Mouse (Mus musculus) monocyte, adult 5-6 weeks (primary cell): Measurements from ENCODE around the gene Ano8. TPM values are rescaled to one million over a fixed set of nuclear protein-coding genes. Genes with fewer than 3 reads are reported as not detected.

Source experiments
- ATAC-seq: fragments of 153-309, 156-312 bp; replicated peaks from 2 replicates; pipeline ENCODE4 v1.8.0; 2017; ENCODE audit warnings: mild to moderate bottlenecking; ENCODE audit not compliant: low TSS enrichment, insufficient number of reproducible peaks, severe bottlenecking, poor library complexity, low FRiP score
- total RNA-seq: library from RNA; stranded (forward); fragments of 200-1000, 200-491, 200-594 nt; gene quantifications from 3 replicates; pipeline ENCODE4 v1.2.3, GENCODE M21; 2017

Ano8 gene
- total RNA-seq, 1 experiment from 2014 or later: 8.5 TPM

DNA sequence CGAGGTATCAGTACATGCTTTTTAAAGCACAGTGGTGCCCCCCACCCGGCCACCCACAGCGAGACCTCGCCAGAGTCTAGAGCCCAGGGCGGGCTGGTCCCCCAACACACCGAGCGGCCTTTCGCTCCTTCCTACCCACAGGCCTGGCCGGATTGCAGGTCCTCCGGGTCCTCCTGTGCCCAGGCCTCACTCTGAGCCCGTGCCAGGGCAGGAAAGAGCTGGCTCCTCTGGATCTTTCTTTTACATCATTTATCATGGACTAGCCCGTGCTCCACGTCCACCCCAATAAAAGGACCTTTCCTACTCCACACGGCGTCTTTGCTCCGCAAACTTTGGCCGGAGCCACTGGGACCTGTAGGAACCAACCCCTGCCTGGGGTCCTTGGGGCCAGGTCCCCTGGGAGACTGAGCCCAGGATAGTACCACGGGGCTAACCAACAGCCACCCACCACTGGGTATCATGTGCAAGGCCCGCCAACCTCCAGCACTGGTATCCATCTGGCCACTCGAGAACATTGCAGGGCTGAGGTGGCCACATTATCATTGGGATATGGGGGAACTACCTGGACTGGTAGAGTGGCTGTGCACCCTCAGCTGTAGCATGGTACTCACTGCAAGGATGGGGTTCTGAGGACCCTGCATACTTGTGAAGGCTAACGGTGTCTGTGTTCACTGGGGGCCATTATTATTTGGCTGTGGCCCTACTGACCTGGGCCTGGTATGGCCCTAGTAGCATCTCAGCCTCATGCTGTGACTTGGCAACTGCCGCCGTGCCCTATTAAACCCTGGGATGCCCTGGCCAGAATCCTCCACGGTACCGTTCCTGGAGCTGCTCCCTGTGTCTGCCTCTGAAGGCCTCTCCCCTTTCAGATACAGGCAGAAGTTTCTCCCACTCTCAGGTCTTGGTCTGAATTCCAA lies 10.7 kb downstream of the Ano8 start:
- ATAC-seq: no peak

- no peak for ATAC-seq
Observed at GRCm38 (mm10) chr8:71474344-71474743, 11.4 kb downstream of the Ano8 start.

DNA sequence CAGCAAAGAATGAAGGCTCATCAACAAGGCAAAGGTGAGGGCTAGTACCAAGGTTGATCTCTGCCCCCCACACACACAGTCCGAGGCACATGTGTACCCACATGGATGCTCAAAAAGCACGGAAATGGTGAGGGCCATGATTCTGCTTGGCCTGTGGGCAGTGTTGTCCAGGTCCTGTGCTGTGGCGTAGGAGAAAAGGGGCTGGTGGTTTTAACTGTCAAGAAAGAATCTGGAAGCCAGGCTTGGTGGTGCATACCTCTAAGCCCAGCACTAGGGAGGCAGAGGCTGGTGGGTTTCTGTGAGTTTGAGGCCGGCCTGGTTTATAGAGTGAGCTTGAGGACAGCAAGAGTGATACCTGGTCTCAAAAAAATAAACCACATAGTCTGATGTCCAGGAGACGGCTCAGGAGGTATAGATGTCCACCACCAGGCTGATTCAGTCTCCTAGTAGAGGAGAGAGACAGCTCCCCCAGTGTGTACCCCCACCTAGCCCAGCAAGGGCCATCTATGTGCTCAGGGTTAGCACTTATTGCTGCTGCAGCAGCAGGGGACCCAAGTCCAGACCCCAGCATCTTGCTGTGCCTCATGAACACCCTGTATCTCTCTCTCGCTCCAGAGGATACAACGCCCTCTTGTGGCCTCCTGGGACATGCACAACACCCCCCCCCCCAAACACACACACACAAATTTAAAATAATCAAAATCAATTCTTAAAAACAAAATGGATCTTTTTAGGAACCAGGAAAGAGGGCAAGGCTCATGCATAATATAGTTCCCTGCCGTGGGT lies 13.0 kb downstream of the Ano8 start:
- ATAC-seq: no peak

- no peak for ATAC-seq
Observed at GRCm38 (mm10) chr8:71471861-71472260, 13.9 kb downstream of the Ano8 start.

GRCm38 (mm10) chr8:71470913-71471255 lies 14.9 kb downstream of the Ano8 start:
- ATAC-seq: no peak

DNA sequence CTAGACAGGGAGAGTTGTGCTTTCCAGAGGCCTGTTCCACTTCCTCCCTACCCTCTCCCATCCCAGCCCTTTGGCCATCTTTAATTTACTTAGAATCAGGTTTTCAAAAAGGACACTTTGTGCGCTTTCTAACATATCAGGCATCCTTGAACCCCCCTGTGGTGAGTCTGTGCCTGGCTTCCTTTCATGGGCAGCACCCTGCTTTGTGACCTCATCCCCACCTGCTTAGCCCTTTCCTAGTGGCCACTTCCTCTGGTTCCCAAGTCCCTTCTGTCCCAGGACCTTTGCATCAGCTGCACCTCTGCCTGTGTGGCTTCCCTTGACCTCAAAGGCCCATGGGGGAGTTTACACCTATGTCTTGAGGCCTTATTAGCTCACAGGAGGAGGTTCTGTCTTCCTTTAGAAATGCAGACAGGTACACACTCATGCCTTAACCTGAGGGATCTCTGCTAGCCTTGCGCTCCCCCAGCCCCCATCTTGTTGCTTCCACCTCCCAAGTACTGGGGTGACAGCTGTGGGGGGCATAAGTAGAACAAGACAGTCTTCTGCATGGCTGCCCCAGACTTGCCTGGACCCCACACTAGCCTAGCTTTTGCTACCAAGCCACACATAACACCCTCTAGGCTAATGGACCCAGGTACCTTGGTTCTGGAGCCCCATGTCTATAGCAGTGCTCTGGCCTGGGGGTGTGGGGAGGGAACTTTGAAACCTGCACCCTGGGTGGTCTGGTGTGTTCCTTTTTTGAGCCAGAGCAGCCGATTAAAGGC lies 15.4 kb downstream of the Ano8 start:
- no peak for ATAC-seq

DNA sequence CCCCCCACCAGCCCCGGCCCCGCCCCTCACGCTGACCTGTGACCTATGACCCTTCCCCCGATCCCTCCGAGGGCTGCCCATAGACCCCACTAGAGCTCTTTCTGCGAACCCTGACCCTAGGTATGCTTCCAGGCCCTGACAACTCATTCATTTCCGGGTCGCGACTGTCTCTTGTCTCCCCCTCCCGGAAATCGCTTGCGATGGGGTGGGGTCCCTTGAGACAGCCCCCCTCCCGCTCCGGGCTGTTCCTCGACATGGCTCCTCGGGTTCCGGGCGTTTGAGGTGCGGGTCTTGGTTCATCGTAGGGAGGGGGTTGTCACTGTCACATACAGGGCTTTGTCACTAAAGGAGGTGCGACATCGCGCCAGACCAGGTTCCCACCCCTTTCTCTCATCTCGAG lies 16.4 kb downstream of the Ano8 start:
- ATAC-seq: no peak

- peak; percentile 75 for ATAC-seq
Observed at GRCm38 (mm10) chr8:71468916-71469315, 16.8 kb downstream of the Ano8 start, which contains the start of gene Dda1. Gene Dda1, plus strand, starts transcription at chr8:71469199.

GRCm38 (mm10) chr8:71468001-71468400 lies 17.8 kb downstream of the Ano8 start:
- ATAC-seq: no peak

- no peak for ATAC-seq
Observed at GRCm38 (mm10) chr8:71467201-71467600, 18.6 kb downstream of the Ano8 start.

DNA sequence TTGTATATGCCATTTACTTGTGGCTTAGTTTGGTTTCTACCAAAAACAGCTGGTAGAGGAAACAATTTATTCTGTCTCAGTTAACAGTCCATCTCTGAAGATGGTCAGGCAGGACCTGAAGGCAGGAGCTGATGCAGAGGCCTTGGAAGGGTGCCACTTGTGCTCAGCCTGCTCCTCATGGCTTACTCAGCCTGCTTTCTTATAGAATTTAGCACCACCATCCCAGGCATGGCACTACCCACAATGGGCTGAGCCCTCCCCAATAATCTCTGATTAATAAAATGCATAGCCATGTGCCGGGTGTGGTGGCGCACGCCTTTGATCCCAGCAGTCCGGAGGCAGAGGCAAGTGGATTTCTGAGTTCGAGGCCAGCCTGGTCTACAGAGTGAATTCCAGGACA lies 19.6 kb downstream of the Ano8 start:
- no peak for ATAC-seq

DNA sequence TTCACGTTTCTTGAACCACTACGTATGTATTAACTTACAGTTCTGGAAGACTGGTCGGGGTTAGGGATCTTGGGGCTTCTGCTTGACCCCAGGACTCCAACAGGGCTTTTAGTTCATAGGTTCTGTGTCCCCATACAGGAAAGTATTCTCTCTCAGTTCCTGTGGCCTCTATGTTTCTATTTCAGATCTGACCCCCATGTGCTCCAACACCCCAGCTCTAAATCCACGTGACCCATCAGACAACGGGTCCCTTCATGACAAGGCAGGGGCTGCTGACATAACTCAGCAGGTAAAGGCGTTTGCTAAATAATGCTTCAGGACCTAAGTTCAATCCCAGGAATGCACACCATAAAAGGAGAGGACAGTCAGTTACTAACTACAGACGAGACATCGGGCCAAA lies 20.0 kb downstream of the Ano8 start:
- no peak for ATAC-seq

DNA sequence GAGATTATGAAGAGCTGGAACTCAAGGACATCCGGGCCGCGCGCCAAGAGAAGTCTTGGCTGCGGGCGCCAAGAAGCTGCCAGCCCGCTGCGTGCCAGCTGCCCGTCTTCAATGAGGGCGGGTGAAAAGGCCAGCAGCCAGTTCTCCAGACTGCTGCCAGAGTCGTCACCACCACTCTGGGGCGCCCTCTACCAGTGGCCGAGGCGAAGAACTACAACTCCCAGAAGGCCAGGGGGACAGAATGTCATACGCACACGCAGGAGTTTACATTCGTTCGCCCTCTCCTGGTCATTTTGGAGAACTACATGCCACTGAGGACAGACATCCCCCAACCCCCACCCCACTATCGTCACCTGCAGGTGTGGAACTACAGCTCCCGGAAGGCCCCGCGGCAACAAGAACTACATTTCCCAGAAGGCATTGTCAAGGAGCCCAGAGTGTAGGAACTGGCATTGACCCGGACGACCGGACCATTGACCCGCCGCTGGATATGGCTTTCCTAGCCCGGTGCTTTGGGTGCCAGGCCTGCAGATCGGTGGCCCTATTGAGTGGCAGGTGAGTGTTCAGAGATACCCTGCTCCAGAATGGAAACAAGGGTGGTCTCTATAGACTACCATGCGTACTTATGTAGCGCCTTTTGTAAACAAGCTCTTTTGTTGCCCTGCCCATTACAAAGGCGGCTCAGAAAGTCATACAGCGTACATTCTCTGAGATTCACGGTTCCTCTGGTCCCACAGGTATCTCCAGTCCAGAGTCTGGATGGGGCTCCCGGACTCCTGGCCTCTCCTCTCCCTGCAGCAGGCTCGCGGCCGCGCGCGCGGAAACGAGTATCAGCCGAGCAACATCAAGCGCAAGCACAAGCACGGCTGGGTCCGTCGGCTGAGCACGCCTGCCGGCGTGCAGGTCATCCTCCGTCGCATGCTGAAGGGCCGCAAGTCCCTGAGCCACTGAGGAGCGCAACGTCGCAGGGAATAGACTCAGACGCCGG lies 21.0 kb downstream of the Ano8 start, which contains the start of gene Mrpl34:
Gene Mrpl34 (plus strand): TSS at position 447 of the 988 bp plus-strand sequence.
- peak; percentile 84 for ATAC-seq

GRCm38 (mm10) chr8:71463188-71464033 lies 22.4 kb downstream of the Ano8 start, which contains the start of gene Abhd8:
Gene Abhd8, minus strand, starts transcription at chr8:71463655.
- peak; percentile 73 for ATAC-seq

GRCm38 (mm10) chr8:71462786-71463185 lies 23.0 kb downstream of the Ano8 start:
- ATAC-seq: no peak

DNA sequence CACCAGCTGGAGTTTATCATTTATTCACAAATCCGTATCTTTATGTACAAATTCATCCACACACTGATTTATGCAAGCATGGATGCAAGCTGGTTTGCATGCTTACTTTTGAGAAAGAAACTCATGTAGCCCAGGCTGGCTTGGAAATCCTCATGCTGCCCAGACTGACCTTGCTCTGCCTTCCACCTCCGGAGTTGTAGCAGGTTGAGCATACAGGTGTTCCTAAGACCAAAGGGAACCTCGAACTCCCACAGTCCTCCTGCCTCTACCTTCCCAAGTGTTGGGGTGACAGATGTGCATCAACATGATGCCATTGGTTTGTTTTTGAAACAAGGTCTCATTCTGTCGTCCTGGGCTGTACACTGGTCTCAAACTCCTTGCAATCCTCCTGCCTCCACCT lies 23.6 kb downstream of the Ano8 start:
- ATAC-seq: no peak
